Mouse (Mus musculus): Measurements from ENCODE around the gene Gm5617. TPM values are rescaled to one million over a fixed set of nuclear protein-coding genes. Genes with fewer than 3 reads are reported as not detected.
"Not testable (repeated sequence)": the region's sequence is repeated elsewhere in the genome, so short reads cannot be mapped to it uniquely, and the experiment has no call there.

Gene Gm5617
- polyA plus RNA-seq, 1 experiment from 2014 or later: 26.4 TPM

- H3K9ac ChIP-seq; H3K9me3 ChIP-seq; H3K4me3 ChIP-seq; H3K27me3 ChIP-seq; H3K36me3 ChIP-seq; ATAC-seq (ENCODE audit: low FRiP score, low read depth); H3K27ac ChIP-seq (replicated peaks); H3K4me2 ChIP-seq: not testable (repeated sequence)
- 37% methylated on average over 1 of the region's 1 CpGs for WGBS
- peaks cover 13% of the 10 kb centered on the region for H3K4me1 ChIP-seq (replicated peaks)
Measured at GRCm38 (mm10) chr9:48537616-48538015, 42.4 kb downstream of the Gm5617 start.

- H3K9ac ChIP-seq: peak overlapping the region; percentile 18; the same call in 1 of the 2 replicates
- H3K4me2 ChIP-seq: peak overlapping the region; percentile 52
- WGBS: 2% methylated on average over 17 of the region's 17 CpGs
- H3K9me3 ChIP-seq: 0 out of 2 replicates have a peak, but pooled peaks cover 5% of the 10 kb centered on the region
- H3K4me3 ChIP-seq: peak overlapping the region; percentile 22; the same call in 1 of the 2 replicates
- peak; percentile 59; the same call in 1 of the 2 replicates for ATAC-seq (ENCODE audit: low FRiP score, low read depth)
- H3K27me3 ChIP-seq: no peaks in the 10 kb centered on the region
- H3K27ac ChIP-seq (replicated peaks): peak overlapping the region; percentile 36
- no peaks in the 10 kb centered on the region for H3K36me3 ChIP-seq
- peaks cover 13% of the 10 kb centered on the region for H3K4me1 ChIP-seq (replicated peaks)
Measured at GRCm38 (mm10) chr9:48538044-48538645, 42.9 kb downstream of the Gm5617 start.

DNA sequence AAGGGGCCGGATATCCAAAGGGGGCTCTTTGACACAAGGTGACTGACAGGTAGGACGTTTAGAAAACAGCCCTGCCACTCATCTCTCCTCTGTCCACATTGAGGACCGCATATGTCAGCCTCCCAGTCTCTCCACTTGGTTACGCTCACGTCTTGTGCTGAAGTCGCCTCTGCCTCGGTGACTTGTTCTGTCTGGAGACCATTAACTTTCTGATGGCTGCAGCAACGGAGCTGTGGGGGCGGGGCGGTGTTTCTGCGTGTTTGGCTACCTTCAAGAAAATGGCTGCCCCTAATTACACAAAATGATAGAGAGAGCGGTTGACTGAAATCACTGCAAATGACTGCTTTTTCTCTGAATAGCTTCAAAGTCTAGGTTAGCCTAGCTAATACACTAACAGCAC lies 43.4 kb downstream of the Gm5617 start:
- Histone ChIP-seq H3K4me3 (peak overlapping the region; percentile 22), H3K9me3 (0 out of 2 replicates have a peak, but pooled peaks cover 5% of the 10 kb centered on the region), H3K27ac (replicated peaks) (peak overlapping the region; percentile 36; the same call in 1 of the 2 replicates), H3K9ac (peak overlapping the region; percentile 18; the same call in 1 of the 2 replicates), H3K36me3 (no peaks in the 10 kb centered on the region), H3K4me2 (peak overlapping the region; percentile 52), H3K27me3 (no peaks in the 10 kb centered on the region), H3K4me1 (replicated peaks) (peaks cover 13% of the 10 kb centered on the region)
- WGBS: 6% methylated on average over 12 of the region's 12 CpGs
- no peak; the same call in 1 of the 2 replicates for ATAC-seq (ENCODE audit: low FRiP score, low read depth)

Small RNA genes lying within 50 kb of the gene (microRNA-seq; reads per million reads assigned to microRNA genes)
- not detected for gene Gm23653

Other genes with a start within 250 kb of the Gm5617 start
- 0.27 and 0.58 TPM in 2 replicates for gene Nxpe2, start 142.0 kb upstream of the Gm5617 start, polyA plus RNA-seq (2015; fragmentation: Nextera tagmentation; extraction: Ambion mirVana)
- 110 and 118 TPM in 2 replicates for gene Rexo2, start 14.8 kb upstream of the Gm5617 start, polyA plus RNA-seq (2015; fragmentation: Nextera tagmentation; extraction: Ambion mirVana)
- gene Rbm7, start 143 bp upstream of the Gm5617 start, polyA plus RNA-seq (2015; fragmentation: Nextera tagmentation; extraction: Ambion mirVana): 71.4 and 72.5 TPM in 2 replicates
- gene Nnmt, start 109.7 kb downstream of the Gm5617 start, polyA plus RNA-seq (2015; fragmentation: Nextera tagmentation; extraction: Ambion mirVana): 1.5 and 1.6 TPM in 2 replicates